Mouse (Mus musculus): ENCODE results near the gene Prkn.

- TF ChIP-seq CTCF (IDR thresholded peaks at IDR 0.05; ENCODE audit: low read depth, low read length), result no peak
- TF ChIP-seq POLR2AphosphoS5 (IDR thresholded peaks at IDR 0.05; ENCODE audit: insufficient replicate concordance, low read depth, low read length), result no peak
These were observed 1200.4 kb downstream of the Prkn start for GRCm38 (mm10) chr17:12040546-12040945.

Data from G1E (cell line).